1 mouse cellular context compared by ENCODE assay signal in genomic region chr9:21601722-21602399, GRCm38 (mm10).
TF ChIP-seq lines count a peak whose summit lies in the region.

No protein-coding gene starts in this region.

TF ChIP-seq in CH12.LX, 34 proteins besides CTCF, POLR2A, EP300 and RAD21:
- TF ChIP-seq ZC3H11A (IDR thresholded peaks at IDR 0.05; ENCODE audit: low read depth, low read length) (peak; percentile 50), CHD2 (IDR thresholded peaks at IDR 0.05; ENCODE audit: low read length) (no peak), SMC3 (IDR thresholded peaks at IDR 0.05; ENCODE audit: low read depth, low read length) (peak; percentile 92), BHLHE40 (IDR thresholded peaks at IDR 0.05; ENCODE audit: low read depth, low read length) (no peak), HCFC1 (IDR thresholded peaks at IDR 0.05; ENCODE audit: low read depth, low read length) (no peak), JUND (conservative IDR thresholded peaks at IDR 0.05; ENCODE audit: low read depth, low read length) (no peak), GABPA (IDR thresholded peaks at IDR 0.05; ENCODE audit: insufficient replicate concordance, low read depth, low read length) (no peak), E2F4 (IDR thresholded peaks at IDR 0.05; ENCODE audit: insufficient replicate concordance, low read depth, low read length) (no peak), MYC (IDR thresholded peaks at IDR 0.05; ENCODE audit: low read depth, low read length) (peak; percentile 74; the same call in 1 of the 2 replicates), TBP (conservative IDR thresholded peaks at IDR 0.05; ENCODE audit: low read depth, low read length) (no peak), CHD1 (IDR thresholded peaks at IDR 0.05; ENCODE audit: low read depth, low read length) (no peak), ETS1 (conservative IDR thresholded peaks at IDR 0.05; ENCODE audit: low read depth, low read length) (no peak), MAX (IDR thresholded peaks at IDR 0.05; ENCODE audit: low read length) (0 out of 2 replicates have a peak, but pooled peaks have one; percentile 31), IRF4 (IDR thresholded peaks at IDR 0.05; ENCODE audit: low read depth, low read length) (no peak), NRF1 (IDR thresholded peaks at IDR 0.05; ENCODE audit: low read depth, low read length) (0 out of 2 replicates have a peak, but pooled peaks have one; percentile 11), UBTF (IDR thresholded peaks at IDR 0.05; ENCODE audit: low read depth, low read length) (no peak), SIN3A (IDR thresholded peaks at IDR 0.05; ENCODE audit: low read length) (no peak)
